Mouse (Mus musculus) retina, postnatal 7 days (tissue): ENCODE data around the gene Ascl4.
A peak's percentile ranks its signal among the peaks of the same experiment; 100 is the strongest.

Experiments used
- DNase-seq: peaks from one replicate; pipeline ENCODE4 v3.0.0-alpha.2; 2012; ENCODE audit warnings: low read depth, low spot score

The Ascl4 gene

GRCm38 (mm10) chr10:85927676-85928445, at the start of gene Ascl4:
Gene Ascl4 (plus strand): TSS chr10:85927681.
- DNase-seq: no peak

GRCm38 (mm10) chr10:85879886-85880486, 47.5 kb upstream of the Ascl4 start:
- no peak for DNase-seq

GRCm38 (mm10) chr10:85916498-85917309, 10.8 kb upstream of the Ascl4 start, which contains the start of gene Prdm4:
Gene Prdm4 (minus strand): TSS chr10:85917142.
- DNase-seq: peak; percentile 95

- DNase-seq: peak; percentile 66
Measured at GRCm38 (mm10) chr10:85928499-85929207, 1.2 kb downstream of the Ascl4 start.

- no peak for DNase-seq
Measured at GRCm38 (mm10) chr10:85929208-85929591, 1.7 kb downstream of the Ascl4 start.

- no peak for DNase-seq
Measured at GRCm38 (mm10) chr10:85929962-85930361, 2.5 kb downstream of the Ascl4 start.

GRCm38 (mm10) chr10:85936280-85936965, 8.9 kb downstream of the Ascl4 start:
- no peak for DNase-seq

- no peak for DNase-seq
Measured at GRCm38 (mm10) chr10:85948483-85949196, 21.2 kb downstream of the Ascl4 start.

GRCm38 (mm10) chr10:85951765-85952443, 24.4 kb downstream of the Ascl4 start:
- DNase-seq: no peak

- DNase-seq: no peak
Measured at GRCm38 (mm10) chr10:85953401-85953800, 25.9 kb downstream of the Ascl4 start.

- DNase-seq: no peak
Measured at GRCm38 (mm10) chr10:85954429-85954828, 26.9 kb downstream of the Ascl4 start.

GRCm38 (mm10) chr10:85956871-85957419, 29.5 kb downstream of the Ascl4 start:
- DNase-seq: no peak

GRCm38 (mm10) chr10:85957464-85957950, 30.0 kb downstream of the Ascl4 start, which contains the start of gene Rtcb:
Gene Rtcb (minus strand): TSS chr10:85957823.
- peak; percentile 96 for DNase-seq

- DNase-seq: no peak
Measured at GRCm38 (mm10) chr10:85962897-85963296, 35.4 kb downstream of the Ascl4 start.

GRCm38 (mm10) chr10:85964316-85964715, 36.8 kb downstream of the Ascl4 start:
- DNase-seq: no peak

GRCm38 (mm10) chr10:85966476-85966875, 39.0 kb downstream of the Ascl4 start:
- DNase-seq: no peak

GRCm38 (mm10) chr10:85967411-85968156, 40.1 kb downstream of the Ascl4 start:
- no peak for DNase-seq

GRCm38 (mm10) chr10:85968157-85968634, 40.7 kb downstream of the Ascl4 start:
- peak; percentile 59 for DNase-seq
